ENCODE assay signal across 35 mouse cellular contexts in the genomic region with DNA sequence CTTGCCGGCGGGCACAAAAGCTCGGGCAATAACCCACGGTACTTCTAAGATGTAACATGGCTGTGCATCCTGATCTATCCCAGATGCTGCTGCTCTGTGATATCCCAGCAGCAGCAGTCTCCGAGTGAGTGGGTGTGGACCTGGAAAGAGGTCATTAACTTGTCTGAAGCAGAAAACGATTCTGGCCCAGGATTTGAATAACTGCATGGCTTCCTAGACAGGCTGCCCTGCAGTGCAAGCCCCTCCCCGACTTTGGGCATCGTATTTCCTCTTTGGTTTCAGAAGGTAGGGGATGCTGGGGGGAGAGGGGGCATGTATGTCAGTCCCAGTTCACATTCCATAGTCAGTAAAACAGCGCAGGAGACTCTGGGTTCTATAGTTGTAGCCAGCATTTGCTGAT. TPM values are rescaled to one million over a fixed set of nuclear protein-coding genes. Genes with fewer than 3 reads are reported as not detected.
DNase-seq lines count a peak whose midpoint lies in the region; ATAC-seq and TF ChIP-seq lines count a peak whose summit lies in the region.
"Had no signal": no experiment of that assay in that cellular context is flagged by ENCODE, and none has a peak within 500 bp of the region (broad histone marks: within the 10 kb centered on the region; RNA-seq: fewer than 3 reads in every experiment).

No protein-coding gene starts in this region.

- H3K36me3 ChIP-seq in kidney, postnatal 0 days (ENCODE audit: insufficient read depth, low read length) = no peaks in the 10 kb centered on the region
- H3K36me3 ChIP-seq: heart, embryonic 13.5 days; limb, embryonic 13.5 days; lung, embryonic 15.5 days had no signal

- 0 out of 2 replicates have a peak, but pooled peaks have one; percentile 36 for ATAC-seq in kidney, postnatal 0 days (replicated peaks; ENCODE audit: low FRiP score, low read depth)
- no peak for ATAC-seq in granulocyte monocyte progenitor cell, adult 5-6 weeks (replicated peaks; ENCODE audit: poor library complexity, severe bottlenecking)
- ATAC-seq: activated CD4-positive, CD25-positive, alpha-beta regulatory T cell, adult 4 months; forebrain, embryonic 13.5 days; hindbrain, embryonic 16.5 days; midbrain, embryonic 16.5 days had no signal

- H3K27ac ChIP-seq in kidney, postnatal 0 days = no peak overlapping the region
- H3K27ac ChIP-seq: forebrain, embryonic 13.5 days; heart, adult 2 months; heart, embryonic 13.5 days; limb, embryonic 13.5 days; lung, embryonic 15.5 days had no signal

- no peak overlapping the region for H3K4me2 ChIP-seq in kidney, postnatal 0 days (ENCODE audit: low read length)
- H3K4me2 ChIP-seq: forebrain, embryonic 13.5 days; heart, embryonic 13.5 days; limb, embryonic 13.5 days; liver, embryonic 11.5 days; lung, embryonic 15.5 days; midbrain, embryonic 11.5 days had no signal

- WGBS in kidney, postnatal 0 days = 15% methylated on average over 9 of the region's 9 CpGs

- H3K9ac ChIP-seq in kidney, postnatal 0 days (ENCODE audit: low read depth, low read length) = no peak overlapping the region
- H3K9ac ChIP-seq: forebrain, embryonic 13.5 days; heart, embryonic 13.5 days; limb, embryonic 13.5 days; lung, embryonic 15.5 days had no signal

- no peak overlapping the region for H3K4me3 ChIP-seq in kidney, postnatal 0 days (replicated peaks; ENCODE audit: low read depth, low read length)
- H3K4me3 ChIP-seq: forebrain, embryonic 13.5 days; heart, adult 2 months; heart, embryonic 13.5 days; limb, embryonic 13.5 days; lung, embryonic 15.5 days had no signal

- no peak for TF ChIP-seq CTCF in kidney, postnatal 0 days (IDR thresholded peaks at IDR 0.05; ENCODE audit: low read depth)

- H3K27me3 ChIP-seq in kidney, postnatal 0 days (ENCODE audit: insufficient read depth, low read length) = no peaks in the 10 kb centered on the region
- H3K27me3 ChIP-seq: heart, embryonic 13.5 days; limb, embryonic 13.5 days; lung, embryonic 15.5 days had no signal

- no peaks in the 10 kb centered on the region for H3K4me1 ChIP-seq in kidney, postnatal 0 days (replicated peaks; ENCODE audit: insufficient read depth, low read length)
- H3K4me1 ChIP-seq: forebrain, embryonic 13.5 days; heart, embryonic 13.5 days; lung, embryonic 15.5 days had no signal

- DNase-seq in embryo, embryonic 10 days (ENCODE audit: low spot score) = peak; percentile 27
- no peak for DNase-seq in embryo, embryonic 9.5 days (ENCODE audit: extremely low spot score)
- peak; percentile 77 for DNase-seq in kidney, postnatal 0 days (ENCODE audit: low spot score)
- no peak for DNase-seq in kidney, postnatal 36 days
- peak; percentile 39 for DNase-seq in embryo, embryonic 11 days
- DNase-seq in mesoderm, embryonic 11.5 days (ENCODE audit: low read depth, low spot score) = peak; percentile 46
- no peak for DNase-seq in layer of hippocampus, adult 9-10 months (ENCODE audit: low spot score)
- DNase-seq: adrenal gland, adult 2 months; adrenal gland, postnatal 36 days; cerebellum, adult 18-20 months; cerebellum, postnatal 14 days; gastrocnemius, postnatal 14 days; heart, adult 2 months; heart, postnatal 10 days; kidney, adult 9 months; right cerebral cortex, postnatal 25 days; thymus, adult 2 months; thymus, postnatal 36 days had no signal

- H3K9me3 ChIP-seq in kidney, postnatal 0 days (replicated peaks; ENCODE audit: low read length) = no peaks in the 10 kb centered on the region
- H3K9me3 ChIP-seq: forebrain, embryonic 13.5 days; limb, embryonic 13.5 days; lung, embryonic 15.5 days had no signal

RNA-seq across cellular contexts. Expression of gene Dnah14, which starts 6.9 kb away (rescaled TPM):
- 0.88 and 1.1 TPM in 2 replicates for polyA plus RNA-seq in kidney, postnatal 0 days (2015; fragmentation: Nextera tagmentation; extraction: Ambion mirVana)
- not detected in 2 replicates for total RNA-seq in granulocyte monocyte progenitor cell, adult 5-6 weeks (2014; fragmentation: Nextera tagmentation)
- total RNA-seq in granulocyte monocyte progenitor cell, adult 5-6 weeks (2017) = 0.93 and 1.8 TPM in 2 replicates
- total RNA-seq: heart, adult 2 months; heart, postnatal 10 days had no signal
- polyA plus RNA-seq: adrenal gland, adult 2 months; heart, adult 2 months had no signal

RNA-seq across cellular contexts. Expression of gene Ccdc121, which starts 58.2 kb away (rescaled TPM):
- polyA plus RNA-seq in kidney, postnatal 0 days (2015; fragmentation: Nextera tagmentation; extraction: Ambion mirVana) = 0.14 and 0.17 TPM in 2 replicates
- total RNA-seq in granulocyte monocyte progenitor cell, adult 5-6 weeks (2014; fragmentation: Nextera tagmentation) = not detected in 2 replicates
- total RNA-seq in granulocyte monocyte progenitor cell, adult 5-6 weeks (2017) = not detected in 2 replicates
- total RNA-seq: adrenal gland, adult 2 months; adrenal gland, postnatal 36 days; gastrocnemius, postnatal 14 days; heart, adult 2 months; heart, postnatal 10 days; hematopoietic stem cell, adult 5-6 weeks; megakaryocyte progenitor cell, adult 5-6 weeks; neutrophil, adult 5-6 weeks had no signal
- polyA plus RNA-seq: activated CD4-positive, CD25-positive, alpha-beta regulatory T cell, adult 4 months; adrenal gland, adult 2 months; forebrain, embryonic 13.5 days; intestine, embryonic 14.5 days; large intestine, adult 2 months; liver, embryonic 11.5 days; liver, embryonic 16.5 days; midbrain, embryonic 11.5 days; neural tube, embryonic 11.5 days; thymus, adult 2 months had no signal

Comparison
In these comparisons a context has a peak if more than half of its experiments do, and no peak if none do; other contexts are left out.
1. DNase-seq: peak in embryo, embryonic 10 days (single experiment), kidney, postnatal 0 days (single experiment), embryo, embryonic 11 days (single experiment) and mesoderm, embryonic 11.5 days (single experiment); none in embryo, embryonic 9.5 days (single experiment), kidney, postnatal 36 days (0 of 2) and layer of hippocampus, adult 9-10 months (single experiment).